Mouse (Mus musculus) ovary, postnatal 36 days (tissue): Measurements from ENCODE around the gene Cdc42ep4.

Source experiments
- DNase-seq: peaks from one replicate; pipeline ENCODE4 v3.0.0; 2022; ENCODE audit warnings: low spot score, mixed read lengths

Gene Cdc42ep4

GRCm38 (mm10) chr11:113777878-113778464 lies 26.3 kb upstream of the Cdc42ep4 start:
- no peak for DNase-seq

GRCm38 (mm10) chr11:113776851-113777511 lies 25.3 kb upstream of the Cdc42ep4 start:
- no peak for DNase-seq

GRCm38 (mm10) chr11:113774773-113775172 lies 23.1 kb upstream of the Cdc42ep4 start:
- no peak for DNase-seq

GRCm38 (mm10) chr11:113773191-113773590 lies 21.5 kb upstream of the Cdc42ep4 start:
- DNase-seq, result no peak

GRCm38 (mm10) chr11:113771187-113771586 lies 19.5 kb upstream of the Cdc42ep4 start:
- no peak for DNase-seq

DNA sequence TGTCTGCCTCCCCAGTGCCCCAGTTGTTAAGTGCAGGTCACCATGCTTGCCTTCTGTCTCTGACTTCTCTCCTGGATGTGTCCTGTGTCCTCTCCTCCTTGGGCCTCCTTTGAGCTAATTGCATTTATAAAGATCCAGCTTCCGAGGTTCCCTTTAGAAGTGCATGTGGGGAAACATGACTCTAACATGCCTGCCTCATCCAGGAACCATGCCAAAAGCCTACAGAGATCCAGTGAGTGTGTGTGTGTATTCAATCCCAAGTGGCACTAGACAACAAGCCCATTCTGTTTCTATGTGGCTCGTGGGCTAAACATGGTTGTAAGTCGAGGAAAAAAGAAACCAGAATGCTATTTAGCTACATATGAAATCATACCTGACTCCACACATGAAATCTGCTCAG lies 16.7 kb upstream of the Cdc42ep4 start:
- DNase-seq, result no peak

DNA sequence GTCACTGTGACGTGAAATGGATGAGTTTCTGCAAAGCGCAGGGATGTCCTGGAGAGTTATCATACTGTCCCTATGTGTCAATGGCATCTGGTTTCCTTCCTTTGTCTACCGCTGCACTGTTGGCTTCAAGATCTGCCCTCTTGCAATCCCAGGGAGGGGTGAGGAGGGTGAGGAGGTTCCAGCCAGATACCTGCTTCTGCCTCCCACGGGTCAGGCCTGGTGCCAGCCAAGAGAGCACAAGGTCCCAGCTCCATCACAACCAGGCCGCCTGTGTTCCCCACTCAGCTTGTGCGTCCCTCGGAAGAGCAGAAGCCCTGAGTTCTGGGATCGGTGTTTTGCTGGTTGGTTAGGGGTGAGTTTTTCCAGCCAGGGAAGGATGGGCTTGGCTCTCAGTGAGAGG lies 15.6 kb upstream of the Cdc42ep4 start:
- peak; percentile 39 for DNase-seq

DNA sequence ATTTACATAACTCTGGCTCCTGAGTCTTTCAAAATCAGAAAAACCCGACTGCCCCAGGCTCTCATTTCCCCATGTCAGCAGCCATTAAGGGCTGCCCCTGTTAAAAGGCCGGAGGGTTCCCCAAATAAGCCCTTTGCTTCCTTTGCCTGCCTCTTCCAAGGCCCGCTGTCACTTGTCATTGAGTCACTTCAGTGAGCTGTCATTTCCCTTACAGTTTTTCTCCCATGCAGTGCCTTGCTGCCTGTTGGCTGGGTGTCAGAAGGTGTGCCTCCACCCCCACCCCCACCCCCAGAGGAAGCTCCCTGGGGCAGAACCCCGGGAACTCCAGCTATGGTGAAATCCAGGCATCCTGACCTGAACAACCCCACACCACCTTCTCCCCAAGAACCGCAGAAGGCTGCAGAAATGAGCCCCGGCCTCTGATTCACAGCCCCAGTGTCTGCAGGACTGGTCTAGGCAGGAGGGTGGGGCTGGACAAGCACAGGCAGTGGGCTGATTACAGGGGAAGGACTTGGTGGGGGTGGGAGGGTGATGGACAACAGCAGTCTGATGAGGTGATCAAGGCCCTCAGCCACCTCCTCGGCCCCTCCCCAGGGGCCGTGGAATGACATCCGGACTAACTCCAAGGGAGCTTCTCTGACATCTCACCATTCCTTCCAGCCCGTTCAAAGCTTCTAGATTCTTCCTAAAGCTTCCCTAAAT lies 14.8 kb upstream of the Cdc42ep4 start:
- DNase-seq, result no peak

DNA sequence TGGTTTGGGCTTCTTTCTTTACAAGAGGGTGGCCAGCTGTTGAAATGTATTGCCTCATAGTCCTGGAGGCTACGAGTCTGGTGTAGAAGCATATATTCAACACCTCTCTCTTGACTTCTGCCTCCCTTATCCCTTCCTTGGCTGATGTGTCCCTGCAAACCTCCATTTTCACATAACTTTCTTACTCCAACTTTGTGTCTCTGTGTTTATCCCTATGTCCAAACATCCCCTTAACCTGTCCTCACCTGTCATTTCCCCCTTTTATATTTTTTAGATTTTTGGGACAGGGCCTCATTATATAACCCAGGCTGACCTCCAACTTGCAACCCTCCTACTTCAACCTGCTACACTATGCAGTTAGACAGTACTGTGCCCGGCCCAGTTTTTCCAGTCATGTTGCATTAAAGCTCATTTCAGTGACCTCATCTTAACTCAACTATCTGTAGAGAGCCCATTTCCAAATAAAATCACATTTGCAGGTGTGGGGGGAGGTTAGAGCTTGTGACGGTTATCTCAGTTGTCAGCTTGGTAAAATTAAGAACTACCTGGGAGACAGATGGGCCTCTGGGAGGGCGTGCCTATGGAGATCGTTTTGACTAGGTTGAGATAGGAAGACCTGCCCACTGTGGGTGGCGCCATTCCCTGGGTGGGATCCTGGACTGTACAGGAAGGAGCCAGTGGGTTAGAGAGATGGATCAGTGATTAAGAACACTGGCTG lies 12.6 kb upstream of the Cdc42ep4 start:
- no peak for DNase-seq

DNA sequence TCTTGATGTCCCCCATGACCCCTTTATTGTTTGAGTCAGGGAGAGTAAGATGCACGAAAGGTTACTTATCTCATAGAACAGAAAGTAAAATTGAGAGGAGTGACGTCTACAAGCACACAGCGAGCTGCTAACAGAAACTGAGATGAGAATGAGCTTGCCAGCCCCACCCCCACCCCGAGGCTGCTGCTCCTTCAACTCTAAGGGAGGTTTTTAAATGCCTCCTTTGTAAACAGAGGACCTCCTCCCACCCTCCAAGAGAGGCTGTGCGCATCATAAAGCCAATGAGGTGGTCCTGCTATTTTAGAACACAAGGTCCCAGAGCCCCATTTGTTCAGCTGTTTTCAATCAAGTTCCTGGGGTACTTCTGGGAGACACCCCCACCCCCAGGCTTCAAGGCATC lies 11.8 kb upstream of the Cdc42ep4 start:
- DNase-seq, result no peak

DNA sequence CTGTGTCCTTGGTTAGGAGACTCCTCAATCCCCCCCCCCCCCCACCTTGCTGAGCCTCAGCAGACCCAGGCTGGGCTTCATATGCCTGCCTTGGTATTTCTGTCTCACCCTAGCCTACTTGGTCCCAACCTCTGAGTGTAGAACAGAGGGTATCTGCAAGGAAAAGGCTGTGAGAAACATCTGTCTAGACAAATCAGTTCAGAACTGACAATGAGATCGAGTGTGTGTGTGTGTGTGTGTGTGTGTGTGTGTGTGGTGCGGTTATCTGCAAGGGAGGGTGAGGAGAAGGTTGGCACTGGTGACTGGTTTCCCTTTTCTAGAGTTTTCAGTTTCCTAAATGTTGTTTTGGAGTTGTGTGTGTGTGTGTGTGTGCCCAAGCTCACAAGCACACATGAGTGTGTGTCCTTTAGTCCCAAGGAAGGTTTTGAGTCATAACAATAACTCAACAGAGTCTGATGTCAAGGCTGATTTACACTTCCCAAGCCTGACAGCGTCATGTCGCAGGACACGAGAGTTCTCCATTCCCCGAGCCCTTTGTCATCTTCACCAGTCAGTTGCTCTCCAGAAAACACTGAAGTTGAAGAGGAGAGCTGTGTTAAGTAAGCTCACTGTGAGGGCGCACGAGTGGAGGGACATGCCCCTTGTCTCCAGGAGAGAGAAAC lies 10.6 kb upstream of the Cdc42ep4 start:
- no peak for DNase-seq

DNA sequence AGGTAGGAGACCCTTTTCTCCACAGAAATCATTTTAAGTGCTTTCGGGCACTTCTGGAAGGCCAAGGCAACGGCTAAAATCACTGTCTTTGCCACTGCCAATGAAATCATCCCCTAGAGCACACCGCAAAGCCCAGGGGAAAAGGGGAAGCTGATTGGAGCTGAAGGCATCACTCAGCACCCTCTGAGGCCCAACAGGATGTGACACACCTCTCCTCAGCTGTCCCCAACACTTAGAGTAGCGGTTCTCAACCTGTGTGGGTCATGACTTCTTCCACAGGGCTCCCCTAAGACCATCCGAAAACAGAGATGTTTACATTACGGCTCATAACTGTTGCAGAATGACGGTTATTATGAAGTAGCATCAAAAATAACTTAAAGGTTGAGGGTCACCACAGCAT lies 10.0 kb upstream of the Cdc42ep4 start:
- DNase-seq, result no peak

GRCm38 (mm10) chr11:113760476-113760875 lies 8.8 kb upstream of the Cdc42ep4 start:
- peak; percentile 44 for DNase-seq

DNA sequence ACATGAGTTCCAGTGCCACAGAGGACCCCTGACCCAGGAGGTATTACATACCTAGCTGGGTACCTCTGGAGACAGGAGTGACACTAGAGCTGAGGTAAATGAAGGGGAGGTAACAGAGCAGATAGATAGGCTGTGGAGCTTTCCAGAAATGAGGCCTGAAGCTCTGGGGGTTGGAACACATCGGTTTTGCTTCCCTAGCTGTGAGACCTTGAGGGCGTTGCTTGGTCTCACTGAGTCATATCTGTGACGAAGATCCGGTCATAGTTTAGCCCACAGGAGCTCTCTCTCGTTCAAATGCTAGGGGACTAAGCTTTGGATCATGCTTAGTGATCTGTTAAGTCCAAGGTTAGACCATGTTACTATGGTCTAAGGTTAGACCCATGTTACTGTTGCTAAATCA lies 7.2 kb upstream of the Cdc42ep4 start:
- DNase-seq, result no peak

DNA sequence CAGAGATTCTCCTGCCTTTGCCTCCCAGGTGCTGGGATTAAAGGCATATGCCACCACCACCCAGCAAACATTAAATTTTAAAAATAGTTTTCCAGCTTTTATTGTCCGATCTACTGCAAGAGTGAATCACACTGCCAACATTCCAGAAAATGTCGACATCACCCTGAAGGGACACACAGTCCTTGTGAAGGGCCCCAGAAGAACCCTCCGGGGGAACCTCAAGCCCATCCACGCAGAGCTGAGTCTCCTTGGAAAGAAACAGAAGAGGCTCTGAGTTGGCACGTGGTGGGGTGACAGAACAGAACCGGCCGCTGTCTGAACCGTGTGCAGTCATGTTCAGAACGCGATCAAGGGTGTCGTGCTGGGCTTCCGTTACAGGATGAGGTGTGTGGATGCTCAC lies 4.9 kb upstream of the Cdc42ep4 start:
- DNase-seq, result no peak

DNA sequence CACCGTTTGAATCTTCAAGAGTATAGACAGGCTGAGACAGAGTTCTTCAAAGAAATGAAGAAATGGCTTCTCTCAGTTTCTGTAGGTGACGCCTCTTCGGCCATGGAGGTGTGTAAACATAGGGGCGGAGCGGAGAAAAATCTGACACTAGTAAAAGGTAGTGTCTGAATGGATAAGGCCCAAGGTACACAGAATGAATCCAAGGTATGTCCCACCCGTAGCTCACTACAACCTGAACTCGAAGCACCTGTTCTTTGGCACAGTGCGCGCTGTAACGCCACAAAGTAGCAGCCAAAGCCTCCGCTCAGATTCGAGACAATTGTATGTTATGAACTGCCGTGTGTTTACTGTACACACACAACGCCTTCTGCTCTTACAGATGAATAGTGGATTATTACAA lies 4.2 kb upstream of the Cdc42ep4 start:
- no peak for DNase-seq

GRCm38 (mm10) chr11:113754845-113755244 lies 3.2 kb upstream of the Cdc42ep4 start:
- DNase-seq, result no peak

DNA sequence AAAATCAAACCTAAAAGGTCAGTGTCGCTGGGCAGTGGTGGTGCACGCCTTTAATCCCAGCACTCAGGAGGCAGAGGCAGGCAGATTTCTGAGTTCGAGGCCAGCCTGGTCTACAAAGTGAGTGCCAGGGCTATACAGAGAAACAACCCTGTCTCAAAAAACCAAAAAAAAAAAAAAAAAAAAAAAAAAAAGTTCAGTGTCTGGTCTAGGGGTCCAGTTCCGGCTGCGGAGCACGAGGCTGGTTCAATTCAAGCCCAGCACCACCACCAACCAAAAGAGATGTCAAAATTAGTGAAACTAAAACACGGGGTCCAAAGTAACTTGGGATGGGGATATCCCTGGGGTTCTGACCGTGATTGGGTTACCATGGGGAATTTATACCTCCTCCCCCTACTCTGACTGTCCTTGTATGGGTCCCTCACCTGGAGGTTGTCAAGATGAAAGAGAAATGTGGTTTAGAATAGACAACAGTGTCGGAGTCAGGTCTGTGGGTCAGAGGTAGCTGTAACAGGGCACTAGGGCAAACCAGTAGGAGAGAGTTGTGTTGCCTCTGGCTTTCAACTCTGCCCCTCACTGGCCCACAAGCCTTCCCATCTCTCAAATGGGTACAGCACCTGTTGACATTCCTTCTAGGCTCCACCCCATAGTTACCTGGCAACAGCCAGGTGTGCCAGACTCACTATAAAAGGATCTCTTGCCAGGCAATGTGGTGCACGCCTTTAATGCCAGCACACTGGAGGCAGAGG lies 1.2 kb upstream of the Cdc42ep4 start:
- no peak for DNase-seq

DNA sequence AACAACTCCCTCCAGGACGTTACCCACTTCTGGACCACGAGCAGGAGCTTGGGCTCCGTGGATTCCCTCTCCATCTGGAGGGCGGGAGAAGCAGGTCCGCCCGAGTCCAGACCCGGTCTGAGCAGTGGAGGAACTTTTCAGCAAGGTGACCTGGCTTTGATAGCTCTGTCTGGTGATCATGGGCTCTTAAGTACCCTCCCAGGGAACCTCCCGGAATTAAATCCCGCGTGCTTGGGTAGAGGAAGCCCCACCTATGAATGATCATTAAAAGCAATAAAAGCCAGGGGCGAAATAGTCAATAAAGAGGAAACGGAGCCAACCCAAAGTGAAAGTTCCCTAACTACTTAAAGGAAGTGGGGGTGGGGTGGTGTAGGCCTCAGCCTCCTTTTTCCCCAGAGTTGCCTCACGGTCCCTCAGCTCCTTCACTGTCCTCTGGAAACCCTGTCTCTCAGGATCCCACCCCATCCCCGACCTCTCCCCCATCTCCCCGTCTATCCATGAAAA lies 529 bp upstream of the Cdc42ep4 start:
- DNase-seq, result no peak

DNA sequence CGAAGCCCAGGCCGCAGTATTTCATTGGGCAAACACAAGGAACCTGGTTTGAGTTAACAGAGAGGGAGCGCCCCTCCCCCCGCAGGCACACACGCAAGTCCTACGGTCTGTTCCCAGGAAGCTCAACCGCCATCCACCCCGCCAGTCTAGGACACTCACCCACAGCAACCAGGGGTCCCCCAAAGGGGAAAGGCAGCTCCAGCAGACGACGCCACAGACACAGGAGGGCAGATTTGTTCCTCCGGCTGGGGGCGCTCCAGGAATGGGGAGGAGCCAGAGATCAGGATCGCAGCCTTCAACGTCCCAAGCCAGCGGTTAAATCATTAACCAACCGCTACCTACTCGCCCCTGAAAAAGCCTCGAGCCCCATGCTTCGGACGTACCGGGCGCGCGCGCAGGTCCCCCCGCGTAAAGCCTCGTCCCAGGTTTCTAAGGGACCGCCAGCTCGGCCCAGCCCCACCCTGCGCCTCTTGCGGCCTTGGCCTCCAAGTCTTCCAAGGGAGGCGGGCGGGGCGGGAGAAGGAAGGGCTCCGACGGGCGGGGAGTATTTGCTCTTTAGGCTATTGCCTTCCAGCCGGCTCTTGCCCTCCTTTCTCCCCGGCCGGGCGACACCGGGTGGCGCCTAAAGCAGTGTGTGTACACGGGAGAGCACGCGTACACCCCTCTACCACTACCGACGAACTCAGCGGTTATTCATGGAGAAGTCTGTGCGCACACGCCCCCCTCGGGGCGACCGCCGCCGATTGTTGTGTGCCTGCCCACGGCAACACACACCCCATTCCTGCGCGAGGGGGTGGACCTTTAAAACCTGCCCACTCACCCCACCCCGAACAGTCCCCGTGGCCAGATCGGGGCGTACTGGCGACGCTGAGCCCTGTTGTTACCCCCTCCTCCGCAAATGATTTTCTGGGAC lies 854 bp downstream of the Cdc42ep4 start:
- peak; percentile 73 for DNase-seq
